Mouse (Mus musculus) hematopoietic multipotent progenitor cell, adult 10-12 weeks (in vitro differentiated cells): ENCODE measurements around the gene Cd7. TPM values are rescaled to one million over a fixed set of nuclear protein-coding genes. Genes with fewer than 3 reads are reported as not detected.

Experiments used
- polyA plus RNA-seq: library from polyadenylated mRNA; stranded (reverse); fragments of >175 nt; gene quantifications from 2 replicates; pipeline ENCODE4 v1.2.3, GENCODE M21; 2012; ENCODE audit warnings: low replicate concordance

Cd7 gene
- polyA plus RNA-seq: 34.8 and 96.3 TPM in 2 replicates

DNA sequence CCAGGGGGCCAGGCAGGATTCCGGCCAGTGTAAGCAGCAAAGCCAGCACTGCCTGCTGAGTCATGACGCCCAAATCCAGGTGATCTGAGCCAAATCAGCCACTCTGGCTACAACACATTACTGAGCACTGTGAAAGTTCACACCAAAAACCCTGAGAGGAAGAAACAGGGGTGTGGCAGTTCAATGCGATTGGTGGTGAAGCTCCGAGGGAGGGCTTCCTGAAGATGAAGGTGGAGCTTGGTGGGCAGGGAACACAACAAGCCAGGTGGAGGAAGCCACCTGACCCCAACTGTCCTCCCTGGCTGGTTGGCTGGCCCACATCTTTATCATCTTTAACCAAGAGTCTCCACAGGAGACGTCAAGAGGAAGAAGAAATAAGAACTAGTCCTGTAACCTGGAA lies at the start of gene Cd7:
Gene Cd7 (minus strand): TSS at position 117 of the 400 bp plus-strand sequence.

DNA sequence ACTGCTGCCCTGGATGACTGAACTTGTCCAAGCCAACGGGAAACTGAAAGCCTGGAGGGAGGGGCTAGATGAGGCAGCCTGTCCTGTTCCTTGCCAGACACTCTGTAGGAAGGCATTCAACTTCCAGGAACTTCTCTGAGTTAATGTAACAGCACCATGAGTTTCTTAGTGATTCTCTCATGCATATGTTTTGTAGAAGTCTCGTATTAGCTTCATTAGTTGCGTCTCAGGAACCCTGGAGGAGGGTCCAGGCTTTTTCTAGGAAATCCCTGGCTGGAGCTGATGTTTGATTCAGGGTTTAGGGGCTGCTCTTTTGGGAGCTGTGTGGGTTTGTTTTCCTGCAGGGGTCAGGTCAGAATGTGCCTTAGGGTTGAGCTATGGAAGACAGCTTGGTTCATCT lies 41.9 kb upstream of the Cd7 start, which contains the start of gene Sectm1a:
Gene Sectm1a (minus strand): TSS at position 101 of the 400 bp plus-strand sequence.

DNA sequence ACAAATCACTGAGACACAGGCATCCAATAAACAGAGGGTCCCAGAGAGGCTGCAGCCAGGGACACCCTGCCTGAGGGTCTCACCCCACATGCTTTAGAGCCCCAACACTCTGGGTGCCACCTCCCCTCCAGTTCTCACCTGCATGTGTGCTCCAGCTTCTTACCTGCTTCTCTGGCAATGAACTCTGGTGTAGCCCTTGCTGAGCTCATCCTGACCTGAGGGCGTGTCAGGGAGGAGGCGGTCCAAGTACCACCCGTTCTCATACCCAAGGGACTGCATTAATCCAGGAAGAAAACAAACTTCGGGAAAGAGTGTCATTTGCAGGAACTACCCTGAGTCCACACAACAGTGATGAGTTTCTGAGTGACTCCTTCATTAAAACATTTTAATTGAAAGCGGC lies 24.2 kb upstream of the Cd7 start, which contains the start of gene Sectm1b:
Gene Sectm1b (minus strand): TSS at position 191 of the 400 bp plus-strand sequence.

DNA sequence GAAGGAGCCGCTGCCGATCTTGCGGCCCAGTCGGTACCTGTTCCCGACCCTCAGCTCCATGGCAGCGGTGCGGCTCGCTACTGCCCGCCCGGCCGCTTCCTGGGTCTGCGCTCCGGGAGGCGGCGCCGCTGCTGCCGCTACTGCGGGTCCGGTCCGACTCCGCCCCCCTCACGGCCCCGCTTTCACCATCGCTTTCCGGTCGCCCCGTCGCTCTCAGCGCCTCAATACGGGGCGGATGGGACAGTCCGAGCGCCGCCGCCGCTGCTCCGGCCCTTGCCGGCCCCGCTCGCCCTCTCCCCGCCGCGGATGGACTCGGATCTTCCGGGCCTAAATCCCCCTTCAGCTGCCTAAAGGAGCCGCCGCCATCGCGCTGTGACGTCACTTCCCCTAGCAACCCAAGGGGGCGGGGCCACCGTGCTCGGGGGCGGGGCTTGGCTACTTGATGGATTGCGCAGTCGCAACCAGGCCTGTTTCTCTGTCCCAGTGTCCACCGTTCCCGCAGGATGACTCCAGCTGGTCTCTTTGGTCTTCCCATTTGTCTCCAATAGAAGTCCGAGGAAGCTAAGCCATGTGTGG lies 48.2 kb downstream of the Cd7 start, which contains the start of gene Csnk1d:
Gene Csnk1d (minus strand): TSS at position 380 of the 576 bp plus-strand sequence.

Other genes starting within 250 kb of the Cd7 start
- gene Dus1l, start 243.0 kb downstream of the Cd7 start, polyA plus RNA-seq: 78.0 and 102 TPM in 2 replicates
- 64.1 and 156 TPM in 2 replicates for gene Fasn, start 214.9 kb downstream of the Cd7 start, polyA plus RNA-seq
- gene Ccdc57, start 106.5 kb downstream of the Cd7 start, polyA plus RNA-seq: 0.75 and 0.80 TPM in 2 replicates
- 12.0 and 55.9 TPM in 2 replicates for gene Slc16a3, start 90.9 kb downstream of the Cd7 start, polyA plus RNA-seq
- gene Csnk1d, start 48.1 kb downstream of the Cd7 start, polyA plus RNA-seq: 96.2 and 114 TPM in 2 replicates
- gene Sectm1b, start 24.2 kb upstream of the Cd7 start, polyA plus RNA-seq: 0.05 TPM in 1 of 2 replicates, not detected in the other
- gene Sectm1a, start 41.8 kb upstream of the Cd7 start, polyA plus RNA-seq: 0.35 TPM in 1 of 2 replicates, not detected in the other
- gene Tex19.2, start 79.3 kb upstream of the Cd7 start, polyA plus RNA-seq: not detected in 2 replicates
- gene Tex19.1, start 106.7 kb upstream of the Cd7 start, polyA plus RNA-seq: not detected in 2 replicates
- gene Uts2r, start 120.9 kb upstream of the Cd7 start, polyA plus RNA-seq: not detected in 2 replicates
- gene Hexdc, start 165.0 kb upstream of the Cd7 start, polyA plus RNA-seq: 8.8 and 18.1 TPM in 2 replicates
- gene Ogfod3, start 165.3 kb upstream of the Cd7 start, polyA plus RNA-seq: 7.4 and 9.2 TPM in 2 replicates
- gene Cybc1, start 189.9 kb upstream of the Cd7 start, polyA plus RNA-seq: 39.1 and 54.6 TPM in 2 replicates
- 2.8 and 9.0 TPM in 2 replicates for gene Narf, start 197.8 kb upstream of the Cd7 start, polyA plus RNA-seq
- 17.4 and 25.8 TPM in 2 replicates for gene Foxk2, start 220.6 kb upstream of the Cd7 start, polyA plus RNA-seq